In the genomic region with DNA sequence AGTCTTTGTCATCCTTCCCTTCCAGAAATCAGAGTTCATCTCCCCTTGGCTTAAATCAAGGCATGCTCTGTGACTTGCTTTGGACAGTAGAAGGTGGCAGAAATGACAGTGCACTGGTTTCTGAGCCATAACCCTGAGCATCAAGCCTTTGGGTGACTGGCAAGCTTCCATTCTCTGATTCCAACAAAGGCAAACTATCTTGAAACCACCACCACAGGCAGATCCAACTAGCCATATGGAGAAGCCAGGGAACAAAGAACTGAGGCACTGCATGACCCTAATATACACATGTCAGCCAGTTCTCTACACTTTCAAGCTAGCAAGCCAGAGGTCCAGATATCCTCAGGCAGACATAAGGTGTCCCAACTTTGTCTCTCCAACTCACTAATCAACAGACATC, we compare ENCODE assay signal across 18 mouse cellular contexts.
"Had no signal": no experiment of that assay in that cellular context is flagged by ENCODE, and none has a peak within 500 bp of the region (broad histone marks: within the 10 kb centered on the region; RNA-seq: fewer than 3 reads in every experiment).

No protein-coding gene starts in this region.

- DNase-seq: lung, adult 2 months; lung, postnatal 14 days; lung, postnatal 36 days; midbrain, embryonic 14.5 days; retina, postnatal 1 day; right cerebral cortex, adult 18-20 months; right cerebral cortex, postnatal 25 days; right cerebral cortex, postnatal 4 days; spleen, adult 18-20 months; thymus, adult 18-20 months; thymus, postnatal 14 days; thymus, postnatal 36 days had no signal

- H3K4me3 ChIP-seq: lung, embryonic 15.5 days; midbrain, embryonic 10.5 days; midbrain, embryonic 12.5 days; myocyte; neural tube, embryonic 13.5 days; neural tube, embryonic 15.5 days had no signal

- H3K36me3 ChIP-seq: lung, embryonic 15.5 days; midbrain, embryonic 10.5 days; midbrain, embryonic 12.5 days; neural tube, embryonic 13.5 days; neural tube, embryonic 15.5 days had no signal

- H3K27ac ChIP-seq: lung, embryonic 15.5 days; midbrain, embryonic 10.5 days; midbrain, embryonic 12.5 days; neural tube, embryonic 13.5 days; neural tube, embryonic 15.5 days had no signal
